Mouse (Mus musculus): ENCODE data around the gene Dock2. TPM values are rescaled to one million over a fixed set of nuclear protein-coding genes. Genes with fewer than 3 reads are reported as not detected.
A peak's percentile ranks its signal among the peaks of the same experiment; 100 is the strongest.

The Dock2 gene
- total RNA-seq, 4 experiments from 2014 or later: 3.1 to 13.1 (median 8.2) TPM

GRCm38 (mm10) chr11:34202769-34203168 is 580.9 kb downstream of the Dock2 start:
- no peak for DNase-seq (ENCODE audit: low spot score in 2 of 2)

DNA sequence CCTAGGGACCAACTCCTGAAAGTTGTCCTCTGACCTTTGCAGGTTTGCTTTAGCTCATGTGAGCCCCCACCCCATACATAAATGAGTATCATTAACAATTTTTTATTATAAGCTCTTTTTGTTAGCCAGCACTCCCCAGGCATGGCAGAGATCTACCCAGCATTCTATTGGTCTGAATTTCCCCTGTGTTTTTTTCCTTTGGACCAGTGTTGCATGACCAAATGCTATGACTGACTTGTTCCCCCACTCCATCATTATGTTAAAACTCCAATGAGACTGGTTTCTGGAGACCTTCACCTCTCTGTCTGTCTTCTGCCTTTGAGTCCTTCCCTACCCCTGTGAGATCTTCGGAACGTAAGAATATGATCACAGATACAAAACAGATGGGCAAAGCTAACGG is 588.5 kb downstream of the Dock2 start:
- DNase-seq (ENCODE audit: low spot score in 2 of 2): no peak

GRCm38 (mm10) chr11:34194158-34194941 is 589.3 kb downstream of the Dock2 start:
- DNase-seq (ENCODE audit: low spot score in 2 of 2): no peak

DNA sequence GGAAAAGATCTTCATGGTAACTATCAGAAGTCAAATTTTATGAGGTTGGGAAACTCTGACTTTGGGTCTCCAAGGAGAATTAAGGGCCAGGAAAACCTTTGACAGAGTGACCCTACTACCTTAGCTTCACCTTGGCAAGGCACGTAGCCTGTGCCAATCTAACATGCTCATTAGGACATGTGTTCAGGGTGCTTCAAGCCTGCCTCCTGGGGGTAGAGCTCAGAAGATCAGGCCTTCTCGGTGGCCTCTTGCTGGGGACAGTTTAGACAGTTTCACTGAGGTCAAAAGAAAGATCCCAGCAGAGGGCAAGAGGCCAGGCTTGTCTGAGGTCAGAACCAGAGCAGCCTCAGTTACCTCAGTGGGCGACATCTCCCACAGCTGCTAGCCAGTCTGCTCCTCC is 590.0 kb downstream of the Dock2 start:
- no peak for DNase-seq (ENCODE audit: low spot score in 2 of 2)

DNA sequence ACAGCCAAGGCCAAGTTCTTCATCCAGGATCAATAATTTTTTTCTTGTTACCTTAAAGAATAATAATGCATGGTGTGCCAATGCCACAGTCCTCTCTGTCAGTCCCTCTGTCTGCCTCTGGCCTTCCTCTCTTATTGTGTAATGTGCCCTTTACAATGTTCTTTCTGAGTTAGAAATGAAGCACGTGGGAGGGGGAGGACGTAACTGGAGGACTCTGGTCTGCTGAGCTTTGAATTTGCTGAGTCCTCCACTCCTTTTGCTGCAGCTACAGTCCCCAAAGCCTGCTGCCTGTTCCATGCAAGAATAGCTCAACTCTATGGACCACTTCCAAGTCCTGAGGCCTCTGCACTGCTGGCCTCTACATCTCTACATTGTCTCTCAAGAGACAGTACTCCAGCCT is 599.4 kb downstream of the Dock2 start:
- no peak for DNase-seq (ENCODE audit: low spot score in 2 of 2)

- DNase-seq (ENCODE audit: low spot score in 2 of 2): peak; percentile 36 to 50
These were observed 602.2 kb downstream of the Dock2 start for GRCm38 (mm10) chr11:34181214-34182117.

DNA sequence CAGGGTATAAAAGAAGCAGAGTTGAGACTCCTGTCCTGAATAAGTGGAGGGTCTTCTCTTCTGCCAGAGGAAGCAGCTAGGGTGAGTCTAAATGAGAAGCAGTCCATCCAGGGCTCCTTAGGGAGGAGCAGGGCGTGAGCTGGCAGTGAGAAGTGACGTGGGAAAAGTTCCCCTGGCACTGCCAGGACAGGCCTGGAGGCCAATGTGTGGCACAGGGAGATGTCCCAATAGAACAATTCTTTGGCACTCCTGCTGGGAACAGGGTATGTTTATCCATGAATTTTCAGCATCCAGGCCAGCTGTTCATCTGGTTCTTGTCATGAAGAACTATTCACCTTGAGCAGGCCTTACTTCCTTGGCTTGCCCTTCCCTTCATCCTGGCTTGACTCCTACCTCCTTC is 604.9 kb downstream of the Dock2 start:
- no peak for DNase-seq (ENCODE audit: low spot score in 2 of 2)

Other genes starting within 250 kb of the Dock2 start
- under 1 TPM; 0.31 to 0.54 (median 0.47) TPM for gene Spdl1, start 49.7 kb upstream of the Dock2 start, total RNA-seq (2022)

All from layer of hippocampus, adult 8-10 months (tissue).